Mouse (Mus musculus): Measurements from ENCODE around the gene Gfi1b. TPM values are rescaled to one million over a fixed set of nuclear protein-coding genes. Genes with fewer than 3 reads are reported as not detected.

Gfi1b gene
- polyA plus RNA-seq, 1 experiment from 2014 or later: 52.2 TPM

DNA sequence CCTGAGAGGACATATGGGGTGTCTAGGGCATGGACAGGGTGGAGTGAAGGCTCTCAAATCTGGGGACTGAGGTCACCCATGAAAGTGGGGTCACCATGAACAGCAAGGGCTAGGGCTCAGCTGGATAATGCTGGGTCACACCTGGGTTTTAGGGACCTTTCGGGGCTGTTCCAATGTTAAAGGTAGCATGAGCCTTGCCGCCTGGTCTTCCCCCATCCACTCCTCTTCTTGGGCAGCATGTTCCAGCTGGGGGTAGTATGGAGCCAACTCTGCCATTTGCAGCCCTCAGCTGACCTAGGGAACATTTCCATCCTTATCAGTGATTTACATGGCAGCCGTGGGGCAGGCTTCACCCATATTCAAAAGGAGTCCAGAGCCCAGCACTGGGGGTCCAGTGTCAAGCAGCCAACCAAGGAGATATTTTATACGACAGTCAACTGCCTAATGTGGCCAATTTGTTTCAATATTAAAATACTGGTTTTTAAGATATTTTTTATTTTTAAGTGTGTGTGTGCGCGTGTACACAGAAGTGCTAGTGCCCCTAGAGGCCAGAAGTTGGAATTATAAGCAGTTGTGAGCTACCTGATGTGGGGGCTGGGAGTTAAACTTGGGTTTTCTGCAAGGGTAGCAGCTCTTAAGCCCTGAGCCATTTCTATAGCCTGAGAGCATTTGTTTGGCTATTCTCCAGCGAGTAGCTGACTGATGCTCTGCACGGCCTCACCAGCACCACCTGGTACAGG is 15.0 kb downstream of the Gfi1b start:
- no peak overlapping the region for H3K4me3 ChIP-seq (ENCODE audit: low read depth, low read length)
- no peak overlapping the region for H3K9ac ChIP-seq (replicated peaks)
- ATAC-seq: no peak
- H3K4me1 ChIP-seq (ENCODE audit: insufficient read depth): peaks cover 24% of the 10 kb centered on the region
- no peak overlapping the region for H3K4me2 ChIP-seq (ENCODE audit: low read depth, low read length)
- no peaks in the 10 kb centered on the region for H3K27me3 ChIP-seq (ENCODE audit: insufficient read depth, low read length)
- peak; percentile 49; the same call in 1 of the 2 replicates for TF ChIP-seq EP300 (IDR thresholded peaks at IDR 0.05; ENCODE audit: low read depth)
- peak; percentile 65 for TF ChIP-seq CTCF (IDR thresholded peaks at IDR 0.05; ENCODE audit: low read depth)
- DNase-seq: peak; percentile 26
- H3K27ac ChIP-seq (ENCODE audit: low read depth): peak overlapping the region; percentile 78
- 62% methylated on average over 8 of the region's 8 CpGs for whole genome bisulfite sequencing (ENCODE audit: insufficient replicate concordance)
- H3K36me3 ChIP-seq (replicated peaks; ENCODE audit: insufficient read depth, low read length): peaks cover 27% of the 10 kb centered on the region
- H3K9me3 ChIP-seq (ENCODE audit: low read length): no peaks in the 10 kb centered on the region

DNA sequence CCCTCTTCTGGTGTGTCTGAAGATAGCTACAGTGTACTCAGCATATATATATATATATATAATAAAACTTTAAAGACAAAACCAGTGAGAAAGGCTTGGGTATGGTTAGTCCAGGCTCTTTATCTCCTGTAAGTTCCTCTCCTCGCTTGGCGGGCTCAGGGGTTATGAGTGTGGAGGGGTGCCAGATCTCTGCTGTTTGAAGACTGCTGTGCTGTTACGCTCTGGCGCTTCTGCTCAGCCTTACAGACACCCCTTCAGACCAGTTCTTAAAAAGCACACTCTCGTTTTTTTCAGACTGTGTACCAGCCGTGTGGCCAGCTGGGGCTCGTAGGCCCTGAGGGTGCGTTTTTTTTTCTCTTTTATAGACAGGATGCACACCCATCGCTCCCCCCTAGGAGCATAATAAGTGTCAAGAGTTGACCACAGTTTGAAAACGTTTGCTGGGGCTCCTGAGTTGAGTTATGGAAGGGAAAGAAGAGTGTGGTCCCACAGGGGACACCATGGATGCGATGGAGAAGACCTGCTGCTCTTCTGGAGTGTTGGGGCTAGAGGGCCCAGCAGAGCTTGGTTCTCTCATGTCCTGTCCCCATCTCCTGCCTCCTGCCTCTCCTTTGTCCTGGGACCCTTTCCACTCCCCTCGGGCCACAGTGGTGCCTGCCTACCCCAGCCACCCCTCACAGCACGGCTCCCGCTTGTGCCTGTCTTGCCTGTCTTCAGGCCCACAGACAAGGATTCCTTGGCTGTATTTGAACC is 15.8 kb downstream of the Gfi1b start:
- H3K4me2 ChIP-seq (ENCODE audit: low read depth, low read length): no peak overlapping the region
- no peak overlapping the region; the same call in 1 of the 2 replicates for H3K9ac ChIP-seq (replicated peaks)
- WGBS (ENCODE audit: insufficient replicate concordance): 40% methylated on average over 14 of the region's 14 CpGs
- no peaks in the 10 kb centered on the region for H3K9me3 ChIP-seq (ENCODE audit: low read length)
- ATAC-seq: peak; percentile 4; the same call in 1 of the 2 replicates
- peak; percentile 39 for DNase-seq
- H3K27ac ChIP-seq (ENCODE audit: low read depth): peak overlapping the region; percentile 78
- peak; percentile 12; the same call in 1 of the 2 replicates for TF ChIP-seq EP300 (IDR thresholded peaks at IDR 0.05; ENCODE audit: low read depth)
- no peak for TF ChIP-seq CTCF (IDR thresholded peaks at IDR 0.05; ENCODE audit: low read depth)
- peaks cover 31% of the 10 kb centered on the region for H3K4me1 ChIP-seq (ENCODE audit: insufficient read depth)
- H3K4me3 ChIP-seq (ENCODE audit: low read depth, low read length): no peak overlapping the region
- H3K36me3 ChIP-seq (replicated peaks; ENCODE audit: insufficient read depth, low read length): peaks cover 18% of the 10 kb centered on the region; the same call in 1 of the 2 replicates
- no peaks in the 10 kb centered on the region for H3K27me3 ChIP-seq (ENCODE audit: insufficient read depth, low read length)

- H3K27me3 ChIP-seq (ENCODE audit: insufficient read depth, low read length): no peaks in the 10 kb centered on the region
- 55% methylated on average over 5 of the region's 5 CpGs for WGBS (ENCODE audit: insufficient replicate concordance)
- TF ChIP-seq EP300 (IDR thresholded peaks at IDR 0.05; ENCODE audit: low read depth) (no peak), CTCF (IDR thresholded peaks at IDR 0.05; ENCODE audit: low read depth) (no peak)
- H3K36me3 ChIP-seq (replicated peaks; ENCODE audit: insufficient read depth, low read length): 0 out of 2 replicates have a peak, but pooled peaks cover 2% of the 10 kb centered on the region
- peaks cover 55% of the 10 kb centered on the region for H3K4me1 ChIP-seq (ENCODE audit: insufficient read depth)
- no peak overlapping the region for H3K4me2 ChIP-seq (ENCODE audit: low read depth, low read length)
- DNase-seq (no peak), ATAC-seq (no peak)
- H3K4me3 ChIP-seq (ENCODE audit: low read depth, low read length): no peak overlapping the region
- peak overlapping the region; percentile 70; the same call in 1 of the 2 replicates for H3K27ac ChIP-seq (ENCODE audit: low read depth)
- H3K9me3 ChIP-seq (ENCODE audit: low read length): no peaks in the 10 kb centered on the region
- H3K9ac ChIP-seq (replicated peaks): no peak overlapping the region
Observed at GRCm38 (mm10) chr2:28603542-28603941, 18.2 kb downstream of the Gfi1b start.

DNA sequence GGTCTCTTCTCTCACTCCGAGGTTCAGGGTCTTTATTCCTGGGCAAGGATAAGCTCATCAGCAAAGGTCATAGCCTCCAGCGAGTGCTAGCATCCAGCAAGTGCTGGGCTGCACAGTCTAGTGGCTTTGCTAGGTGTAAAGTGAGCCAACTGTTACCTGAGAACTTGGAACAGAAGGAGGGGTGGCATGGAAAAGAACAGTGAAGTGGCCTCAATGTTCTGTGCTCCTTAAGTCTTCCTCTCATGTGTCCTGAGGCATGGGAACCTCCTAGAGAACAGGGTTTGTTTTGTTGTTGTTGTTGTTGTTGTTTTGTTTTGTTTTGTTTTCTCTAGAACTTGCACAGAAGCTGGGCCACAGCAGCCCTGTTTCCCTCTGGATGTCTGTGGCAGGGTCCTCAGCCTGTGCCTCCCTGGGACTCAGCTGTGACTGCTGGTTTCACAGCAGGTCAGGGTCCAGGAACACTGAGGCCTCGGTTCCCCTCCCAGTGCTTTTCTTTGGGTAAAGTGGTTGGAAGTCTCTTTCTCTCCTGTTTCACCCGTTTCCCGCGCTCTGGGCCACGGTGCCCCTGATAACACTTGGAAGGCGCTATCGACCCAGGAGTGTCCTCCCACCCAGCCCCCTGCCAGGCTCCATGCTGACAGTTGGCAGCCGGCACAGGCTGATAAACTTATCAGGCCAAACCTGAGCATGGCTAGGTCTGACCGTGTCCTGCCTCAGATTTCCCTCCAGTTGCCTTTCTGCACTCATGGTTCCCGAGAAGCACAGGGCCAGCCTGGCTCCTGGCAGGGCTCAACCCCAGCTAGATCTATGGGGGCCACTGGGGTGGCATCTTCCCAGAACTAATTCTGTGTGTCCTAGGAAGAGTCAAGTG is 19.8 kb downstream of the Gfi1b start:
- Histone ChIP-seq H3K36me3 (replicated peaks; ENCODE audit: insufficient read depth, low read length) (no peaks in the 10 kb centered on the region), H3K9ac (replicated peaks) (peak overlapping the region; percentile 57), H3K4me1 (ENCODE audit: insufficient read depth) (peaks cover 57% of the 10 kb centered on the region), H3K27me3 (ENCODE audit: insufficient read depth, low read length) (no peaks in the 10 kb centered on the region), H3K4me3 (ENCODE audit: low read depth, low read length) (no peak overlapping the region), H3K4me2 (ENCODE audit: low read depth, low read length) (peak overlapping the region; percentile 51), H3K27ac (ENCODE audit: low read depth) (peak overlapping the region; percentile 70), H3K9me3 (ENCODE audit: low read length) (no peaks in the 10 kb centered on the region)
- peak; percentile 87 for DNase-seq
- WGBS (ENCODE audit: insufficient replicate concordance): 32% methylated on average over 12 of the region's 12 CpGs
- peak; percentile 89 for ATAC-seq
- peak; percentile 100 for TF ChIP-seq EP300 (IDR thresholded peaks at IDR 0.05; ENCODE audit: low read depth)
- TF ChIP-seq CTCF (IDR thresholded peaks at IDR 0.05; ENCODE audit: low read depth): no peak

GRCm38 (mm10) chr2:28599569-28599900 is 22.2 kb downstream of the Gfi1b start:
- H3K27ac ChIP-seq (ENCODE audit: low read depth): peak overlapping the region; percentile 70
- no peak overlapping the region for H3K4me2 ChIP-seq (ENCODE audit: low read depth, low read length)
- H3K27me3 ChIP-seq (ENCODE audit: insufficient read depth, low read length): no peaks in the 10 kb centered on the region
- no peak for TF ChIP-seq CTCF (IDR thresholded peaks at IDR 0.05; ENCODE audit: low read depth)
- TF ChIP-seq EP300 (IDR thresholded peaks at IDR 0.05; ENCODE audit: low read depth): no peak
- no peaks in the 10 kb centered on the region for H3K36me3 ChIP-seq (replicated peaks; ENCODE audit: insufficient read depth, low read length)
- H3K9me3 ChIP-seq (ENCODE audit: low read length): no peaks in the 10 kb centered on the region
- H3K4me1 ChIP-seq (ENCODE audit: insufficient read depth): peaks cover 52% of the 10 kb centered on the region
- WGBS (ENCODE audit: insufficient replicate concordance): 41% methylated on average over 6 of the region's 6 CpGs
- no peak overlapping the region for H3K4me3 ChIP-seq (ENCODE audit: low read depth, low read length)
- no peak for DNase-seq
- H3K9ac ChIP-seq (replicated peaks): peak overlapping the region; percentile 35
- ATAC-seq: no peak
